Mouse (Mus musculus) kidney, adult 8-10 months (tissue): Measurements from ENCODE around the gene Bicc1.

Experiments
- DNase-seq, 2 experiments: peaks; one replicate each; pipeline ENCODE4 v3.0.0; 2022

Bicc1 gene

GRCm38 (mm10) chr10:71158940-71159675 lies 392 bp downstream of the Bicc1 start:
- DNase-seq: peak; percentile 86 to 90

DNA sequence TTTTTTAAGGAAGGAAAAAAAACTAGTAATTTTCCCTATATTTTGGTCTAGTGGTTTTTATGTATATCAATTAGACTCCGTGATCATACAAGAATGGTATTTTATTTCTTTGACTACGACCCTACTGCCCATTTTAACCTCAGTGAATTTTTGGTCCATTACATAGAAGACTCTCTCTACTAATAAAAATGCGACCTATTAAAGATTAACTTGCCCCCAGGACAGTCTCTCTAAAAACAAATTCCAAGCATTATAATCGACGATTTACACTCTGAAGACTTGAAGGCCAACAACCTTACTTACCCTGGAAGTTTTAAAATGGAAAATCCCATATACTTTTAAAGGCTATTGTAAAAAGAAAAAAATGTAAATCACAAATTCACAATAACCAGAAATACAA lies 2.9 kb downstream of the Bicc1 start:
- DNase-seq: peak in 1 of 2 experiments; percentile 84

- no peak for DNase-seq
These were observed 5.9 kb downstream of the Bicc1 start for GRCm38 (mm10) chr10:71153610-71154009.

DNA sequence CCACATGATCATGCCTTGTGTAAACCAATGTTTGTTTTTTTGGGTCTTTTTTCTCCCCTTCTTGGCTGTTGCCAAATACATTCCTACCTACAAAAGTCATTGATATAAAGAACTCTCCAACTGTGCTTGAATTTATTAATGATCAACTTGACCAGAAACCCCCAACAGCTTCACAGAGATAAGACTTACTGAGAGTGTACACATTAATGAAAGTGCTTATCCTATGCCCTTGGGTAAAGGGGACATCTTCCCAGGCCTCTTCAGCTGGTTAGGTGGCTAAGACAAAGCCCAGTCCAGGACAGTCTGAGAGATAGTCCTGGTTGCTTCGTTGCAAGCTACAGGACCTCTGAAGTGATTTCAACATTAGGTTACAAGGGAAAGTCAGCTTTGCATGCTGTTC lies 6.4 kb downstream of the Bicc1 start:
- no peak for DNase-seq

GRCm38 (mm10) chr10:71150486-71150885 lies 9.0 kb downstream of the Bicc1 start:
- DNase-seq: no peak

GRCm38 (mm10) chr10:71148951-71149603 lies 10.4 kb downstream of the Bicc1 start:
- no peak for DNase-seq

DNA sequence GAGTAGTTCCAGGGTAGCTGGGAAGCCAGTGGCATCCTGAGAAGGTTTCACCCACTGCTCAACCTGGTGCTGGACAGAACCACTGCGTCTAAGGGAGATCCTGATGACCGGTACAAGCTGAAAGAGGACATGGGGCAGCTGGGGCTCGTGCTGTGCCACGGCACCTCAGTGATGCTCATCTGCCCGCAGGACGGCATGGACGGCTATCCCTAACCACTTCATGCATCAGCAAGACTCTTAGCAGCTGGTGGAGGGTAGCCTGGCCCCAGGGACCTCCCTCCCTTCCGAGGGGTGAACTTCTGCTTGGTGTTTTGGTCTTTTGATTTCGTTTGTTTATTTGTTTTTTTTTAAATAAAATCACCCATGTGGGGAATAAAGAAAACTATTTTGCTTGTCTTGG lies 11.3 kb downstream of the Bicc1 start:
- DNase-seq: no peak

- DNase-seq: no peak
These were observed 12.6 kb downstream of the Bicc1 start for GRCm38 (mm10) chr10:71146681-71147615.

GRCm38 (mm10) chr10:71145801-71146200 lies 13.7 kb downstream of the Bicc1 start:
- DNase-seq: no peak

DNA sequence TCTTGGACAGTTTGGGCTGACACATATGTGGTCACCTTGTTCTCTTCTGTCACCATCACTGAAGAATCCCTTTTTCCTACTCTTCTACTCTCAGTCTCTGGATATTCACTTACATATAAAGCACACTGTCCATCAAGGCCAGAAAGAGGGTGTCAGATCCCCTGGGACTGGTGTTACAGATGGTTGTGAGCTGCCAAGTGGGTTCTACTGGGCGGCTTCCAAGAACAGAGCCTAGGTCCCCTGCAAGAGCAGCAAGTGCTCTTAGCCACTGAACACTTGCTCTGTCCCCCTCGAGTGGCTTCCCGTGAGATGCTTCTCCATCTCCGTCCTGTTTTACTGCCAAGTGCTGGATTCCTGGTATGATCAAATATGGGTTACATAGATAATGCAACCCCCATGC lies 15.3 kb downstream of the Bicc1 start:
- no peak for DNase-seq

- no peak for DNase-seq
These were observed 16.9 kb downstream of the Bicc1 start for GRCm38 (mm10) chr10:71142568-71142967.

DNA sequence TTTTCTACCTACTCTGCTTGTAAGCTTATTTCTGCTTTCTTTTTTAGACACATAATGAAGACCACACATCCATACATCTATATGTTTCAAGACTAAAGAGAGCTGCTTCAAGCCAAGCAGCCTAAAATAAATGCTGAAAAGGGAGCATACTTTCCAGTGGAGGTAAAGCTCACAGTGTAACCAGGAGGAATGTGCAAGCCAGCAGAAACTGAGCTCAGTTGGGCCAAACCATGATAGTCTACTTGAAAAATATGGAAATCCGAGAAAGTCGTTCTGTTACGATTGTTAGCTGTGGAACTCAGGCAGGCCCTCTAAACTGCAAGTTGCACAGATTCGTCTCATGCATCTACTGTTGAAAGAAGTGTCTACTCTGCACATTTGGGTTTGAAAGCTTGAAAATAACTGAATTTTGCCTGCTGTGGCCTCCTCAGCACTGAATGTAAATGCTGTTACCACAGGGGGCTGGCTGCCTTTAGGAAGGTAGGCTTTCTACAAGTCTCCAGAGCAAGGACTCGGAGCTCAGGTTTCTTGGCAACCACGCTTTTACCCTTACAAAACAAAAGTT lies 19.1 kb downstream of the Bicc1 start:
- no peak for DNase-seq

DNA sequence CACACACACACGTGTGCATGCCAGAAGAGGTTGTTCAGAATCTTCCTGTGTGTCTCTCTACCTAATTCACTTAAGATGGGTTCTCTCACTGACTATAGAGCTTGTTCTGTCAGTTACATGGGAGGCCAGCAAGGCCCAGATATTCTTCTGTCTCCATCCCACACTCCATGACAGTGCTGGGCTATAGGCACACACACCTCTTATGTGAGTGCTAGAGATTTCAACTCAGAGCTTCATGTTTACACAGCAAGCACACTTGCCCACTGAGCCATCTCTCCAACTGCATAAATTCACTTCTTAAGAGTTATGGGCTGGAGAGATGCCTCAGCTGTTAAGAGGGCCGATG lies 20.7 kb downstream of the Bicc1 start:
- no peak for DNase-seq

- DNase-seq: no peak
These were observed 21.2 kb downstream of the Bicc1 start for GRCm38 (mm10) chr10:71138132-71138851.

DNA sequence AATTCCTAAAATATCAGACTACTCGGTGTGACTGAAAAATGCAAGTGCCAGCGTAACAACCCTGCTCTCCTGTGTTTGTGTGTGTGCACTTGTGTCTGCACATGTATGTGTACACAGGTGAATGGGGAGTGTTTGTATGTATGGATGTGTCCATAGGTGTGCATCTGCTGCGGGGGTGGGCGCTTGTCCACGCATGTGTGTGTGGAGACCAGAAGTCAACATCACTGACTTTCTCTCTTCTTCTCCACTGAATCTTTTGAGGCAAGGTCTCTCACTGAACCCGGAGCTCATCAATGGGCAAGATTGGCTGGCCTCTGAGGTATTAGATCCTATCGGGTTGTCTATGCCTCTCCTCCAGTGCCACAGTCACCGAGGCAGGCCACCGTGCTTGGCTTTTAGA lies 21.9 kb downstream of the Bicc1 start:
- no peak for DNase-seq

GRCm38 (mm10) chr10:71131333-71131732 lies 28.2 kb downstream of the Bicc1 start:
- DNase-seq: no peak

DNA sequence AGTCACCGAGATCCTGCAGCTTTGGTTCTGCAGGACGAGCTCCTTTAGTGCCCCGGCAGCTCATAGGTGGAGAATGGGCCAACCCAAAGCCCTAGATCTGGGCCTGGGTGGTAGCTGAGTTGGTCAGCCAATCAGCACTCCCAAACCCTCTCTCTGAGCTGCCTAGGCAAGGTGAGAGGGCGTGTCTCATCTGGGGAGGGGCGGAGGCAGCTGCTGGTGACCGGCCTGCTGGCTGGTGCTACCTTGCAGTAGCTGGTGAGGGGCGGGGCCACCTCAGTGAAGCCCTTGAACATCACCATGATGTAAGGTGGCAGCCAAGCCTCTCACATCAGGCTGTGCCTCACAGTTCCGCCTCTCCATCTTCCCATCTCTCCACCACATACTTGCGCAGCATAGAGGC lies 29.2 kb downstream of the Bicc1 start:
- DNase-seq: peak; percentile 58 to 71

- peak; percentile 81 to 89 for DNase-seq
These were observed 31.6 kb downstream of the Bicc1 start for GRCm38 (mm10) chr10:71127951-71128331.

- DNase-seq: peak; percentile 52 to 82
These were observed 32.1 kb downstream of the Bicc1 start for GRCm38 (mm10) chr10:71127278-71127950.

GRCm38 (mm10) chr10:71123974-71124373 lies 35.5 kb downstream of the Bicc1 start:
- no peak for DNase-seq

DNA sequence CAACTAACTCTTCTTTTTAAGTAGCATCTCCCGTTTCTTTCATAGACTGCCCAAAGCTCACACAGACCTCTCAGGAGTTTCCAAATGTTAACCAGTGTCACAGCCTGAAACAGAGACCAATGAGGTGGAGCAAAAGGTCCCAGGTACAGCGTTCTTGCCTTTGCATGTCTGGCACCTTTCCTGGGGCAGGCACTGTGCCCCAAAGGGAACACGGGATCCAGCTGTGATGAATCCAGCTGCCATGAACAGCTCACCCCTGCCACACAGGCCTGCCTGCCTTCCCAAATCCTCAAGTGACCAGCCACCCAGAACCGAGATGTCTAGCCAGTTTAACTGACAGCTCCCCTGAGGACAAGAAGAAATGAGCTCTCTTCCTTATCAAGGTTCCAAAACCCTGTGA lies 36.1 kb downstream of the Bicc1 start:
- peak; percentile 66 to 77 for DNase-seq

- no peak for DNase-seq
These were observed 37.0 kb downstream of the Bicc1 start for GRCm38 (mm10) chr10:71122480-71122879.
